Mouse (Mus musculus): ENCODE measurements around the gene Btnl9. TPM values are rescaled to one million over a fixed set of nuclear protein-coding genes. Genes with fewer than 3 reads are reported as not detected.

Gene Btnl9
- total RNA-seq (2014; rRNA removed) = 0.19 TPM in 1 of 2 replicates, not detected in the other
- polyA plus RNA-seq (2015; fragmentation: Nextera tagmentation; extraction: Ambion mirVana) = 0.26 and 0.80 TPM in 2 replicates

DNA sequence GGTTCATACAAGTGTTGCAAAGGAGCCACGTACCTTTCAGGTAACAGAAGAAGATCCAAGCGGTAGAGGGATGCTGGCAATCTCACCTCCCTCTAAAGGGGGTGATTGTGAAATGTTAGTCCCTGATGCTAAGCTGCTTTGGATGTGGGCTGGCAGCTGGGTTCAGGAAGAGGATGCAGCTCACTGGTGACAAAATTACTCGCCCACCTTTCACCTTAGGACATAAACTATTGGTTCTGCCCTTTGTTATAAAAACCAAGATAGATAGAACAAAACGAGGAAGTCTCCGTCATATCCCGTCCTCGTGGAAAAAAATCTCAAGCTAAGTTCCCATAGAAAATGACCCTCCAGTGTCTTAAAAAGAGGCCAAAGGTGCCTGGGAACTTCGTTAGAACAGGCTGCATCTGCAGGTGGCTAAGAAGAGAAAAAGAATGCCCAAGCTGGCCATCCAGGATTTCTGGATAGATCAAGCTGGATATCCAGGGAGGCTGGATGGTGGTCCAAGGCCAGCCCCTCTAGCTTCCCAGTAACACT is at the start of gene Btnl9:
Btnl9 (minus strand) TSS at position 205 of the 534 bp plus-strand sequence.
- H3K27ac ChIP-seq (ENCODE audit: low read depth, low read length) = no peak within 1 kb of the TSS
- no peak within 1 kb of the TSS for H3K4me3 ChIP-seq (ENCODE audit: low read depth, low read length)
- no peaks in the 10 kb centered on the region for H3K9me3 ChIP-seq (ENCODE audit: low read length)
- no peaks in the 10 kb centered on the region for H3K4me1 ChIP-seq (ENCODE audit: insufficient read depth, low read length)
- H3K27me3 ChIP-seq (ENCODE audit: insufficient read depth, low read length) = no peaks in the 10 kb centered on the region
- H3K9ac ChIP-seq (replicated peaks; ENCODE audit: low read length, poor library complexity, severe bottlenecking) = no peak within 1 kb of the TSS
- 80% methylated on average over 8 of the region's 8 CpGs for WGBS
- ATAC-seq (ENCODE audit: low FRiP score) (no peak), DNase-seq (ENCODE audit: low spot score) (no peak)
- H3K4me2 ChIP-seq (ENCODE audit: low read depth, low read length, poor library complexity, severe bottlenecking) = no peak within 1 kb of the TSS
- no peaks in the 10 kb centered on the region for H3K36me3 ChIP-seq (ENCODE audit: insufficient read depth, low read length)
- TF ChIP-seq CTCF (IDR thresholded peaks at IDR 0.05) = no peak

DNA sequence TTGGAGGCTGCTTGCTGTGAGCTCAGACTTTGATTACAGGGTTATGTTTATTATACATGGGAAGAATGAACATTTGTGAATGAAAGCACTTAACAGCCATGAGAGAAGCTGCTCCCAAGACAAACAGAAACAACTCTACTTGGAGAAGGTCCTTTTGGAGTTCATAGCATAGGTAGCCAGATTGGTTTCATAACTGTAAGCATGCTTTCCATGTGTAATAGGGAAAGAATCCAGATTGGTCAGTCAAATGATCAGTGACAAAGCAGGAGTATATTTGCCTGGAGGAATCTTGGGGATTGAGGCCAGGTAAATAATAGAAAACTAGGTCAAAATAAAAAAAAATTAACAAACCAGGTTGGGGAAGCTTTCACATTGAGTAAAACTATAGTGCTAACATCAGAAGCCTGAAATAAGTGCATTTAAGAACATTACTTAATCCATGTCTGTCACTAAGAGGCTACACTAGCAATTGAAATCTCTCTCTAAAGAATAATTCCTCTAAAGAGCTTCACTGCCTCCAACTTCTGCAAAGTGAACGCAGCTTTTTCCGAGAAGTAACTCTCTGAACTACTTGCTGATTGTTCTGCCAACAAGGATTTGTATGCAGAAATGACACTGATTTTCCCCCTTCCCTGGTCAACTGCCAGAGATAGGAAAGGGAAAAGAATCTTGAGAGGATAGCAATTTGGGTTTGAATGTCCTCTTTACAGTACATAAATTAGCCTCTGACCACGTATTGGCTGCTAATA is 48.7 kb upstream of the Btnl9 start:
- Histone ChIP-seq H3K27ac (ENCODE audit: low read depth, low read length) (no peak overlapping the region), H3K4me2 (ENCODE audit: low read depth, low read length, poor library complexity, severe bottlenecking) (no peak overlapping the region), H3K36me3 (ENCODE audit: insufficient read depth, low read length) (no peaks in the 10 kb centered on the region), H3K4me3 (ENCODE audit: low read depth, low read length) (no peak overlapping the region), H3K27me3 (ENCODE audit: insufficient read depth, low read length) (no peaks in the 10 kb centered on the region), H3K9ac (replicated peaks; ENCODE audit: low read length, poor library complexity, severe bottlenecking) (no peak overlapping the region), H3K4me1 (ENCODE audit: insufficient read depth, low read length) (no peaks in the 10 kb centered on the region), H3K9me3 (ENCODE audit: low read length) (no peaks in the 10 kb centered on the region)
- no peak for ATAC-seq (ENCODE audit: low FRiP score)
- TF ChIP-seq CTCF (IDR thresholded peaks at IDR 0.05) = no peak
- no peak for DNase-seq (ENCODE audit: low spot score)
- 71% methylated on average over 3 of the region's 3 CpGs for WGBS

DNA sequence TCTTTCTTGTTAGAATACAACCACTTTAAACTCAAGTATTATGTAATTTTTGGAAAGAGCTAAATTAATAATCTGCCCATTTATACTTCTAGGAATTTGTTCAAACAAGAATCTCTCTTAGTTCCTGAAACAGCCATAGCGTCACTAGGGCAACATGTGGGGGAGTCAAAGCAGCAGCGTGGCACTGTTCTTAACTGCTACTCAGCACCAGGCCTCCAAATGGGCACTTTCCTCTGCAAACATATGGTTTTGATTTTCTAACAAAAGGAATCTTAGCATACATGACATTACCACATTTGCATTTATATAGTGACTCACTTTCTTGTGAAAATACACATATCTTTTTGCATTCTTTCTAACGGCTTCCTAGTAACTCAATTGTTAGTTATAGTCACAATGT is 45.8 kb upstream of the Btnl9 start:
- H3K27ac ChIP-seq (ENCODE audit: low read depth, low read length) = no peak overlapping the region
- ATAC-seq (ENCODE audit: low FRiP score) (no peak), DNase-seq (ENCODE audit: low spot score) (no peak)
- TF ChIP-seq CTCF (IDR thresholded peaks at IDR 0.05) = no peak
- no peaks in the 10 kb centered on the region for H3K4me1 ChIP-seq (ENCODE audit: insufficient read depth, low read length)
- H3K27me3 ChIP-seq (ENCODE audit: insufficient read depth, low read length) = no peaks in the 10 kb centered on the region
- H3K36me3 ChIP-seq (ENCODE audit: insufficient read depth, low read length) = no peaks in the 10 kb centered on the region
- H3K4me3 ChIP-seq (ENCODE audit: low read depth, low read length) = no peak overlapping the region
- 75% methylated on average over 3 of the region's 3 CpGs for WGBS
- no peak overlapping the region for H3K4me2 ChIP-seq (ENCODE audit: low read depth, low read length, poor library complexity, severe bottlenecking)
- H3K9ac ChIP-seq (replicated peaks; ENCODE audit: low read length, poor library complexity, severe bottlenecking) = no peak overlapping the region
- H3K9me3 ChIP-seq (ENCODE audit: low read length) = no peaks in the 10 kb centered on the region

DNA sequence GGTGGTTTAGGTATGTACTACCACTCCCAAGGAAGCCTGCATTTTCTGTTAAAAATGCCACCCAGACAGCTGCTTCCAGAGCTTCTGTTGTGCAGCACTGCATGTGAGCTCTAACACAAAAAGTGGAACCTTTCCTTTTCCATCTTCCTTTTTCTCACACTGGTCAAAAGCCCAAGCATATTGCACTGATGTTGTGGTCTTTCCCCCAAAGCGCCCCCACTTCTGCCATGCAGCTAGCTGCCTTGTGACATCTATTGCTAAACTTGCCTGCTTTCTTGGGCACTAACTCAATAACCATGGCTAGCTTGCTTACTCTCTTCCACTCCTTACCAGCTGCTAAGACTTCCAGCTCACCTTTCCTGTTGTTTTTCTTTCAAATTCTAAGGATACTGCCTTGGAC is 37.5 kb upstream of the Btnl9 start:
- TF ChIP-seq CTCF (IDR thresholded peaks at IDR 0.05) = no peak
- Histone ChIP-seq H3K4me3 (ENCODE audit: low read depth, low read length) (no peak overlapping the region), H3K4me1 (ENCODE audit: insufficient read depth, low read length) (no peaks in the 10 kb centered on the region), H3K4me2 (ENCODE audit: low read depth, low read length, poor library complexity, severe bottlenecking) (no peak overlapping the region), H3K36me3 (ENCODE audit: insufficient read depth, low read length) (no peaks in the 10 kb centered on the region), H3K27ac (ENCODE audit: low read depth, low read length) (no peak overlapping the region), H3K9me3 (ENCODE audit: low read length) (no peaks in the 10 kb centered on the region), H3K27me3 (ENCODE audit: insufficient read depth, low read length) (no peaks in the 10 kb centered on the region), H3K9ac (replicated peaks; ENCODE audit: low read length, poor library complexity, severe bottlenecking) (no peak overlapping the region)
- no peak for ATAC-seq (ENCODE audit: low FRiP score)
- DNase-seq (ENCODE audit: low spot score) = no peak
- WGBS = 59% methylated on average over 1 of the region's 1 CpGs

DNA sequence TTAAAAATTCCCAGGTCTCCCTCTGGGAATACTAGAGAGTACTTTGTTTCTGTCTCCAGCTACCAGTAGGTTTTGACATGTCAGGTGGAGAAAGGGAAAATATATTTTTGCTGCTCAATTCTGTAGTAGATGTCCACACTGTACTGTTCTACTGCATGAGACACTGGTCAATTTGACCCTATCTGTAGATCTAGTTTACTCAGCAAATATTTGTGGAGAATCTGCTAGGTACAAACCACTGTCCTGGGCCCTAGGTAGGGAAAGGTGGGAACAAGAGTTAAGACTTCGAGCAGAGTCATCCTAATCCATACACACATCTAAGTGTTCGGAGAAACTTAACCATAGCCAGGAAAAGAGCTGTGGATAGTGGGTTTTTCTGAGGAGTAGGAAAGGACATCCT is 32.3 kb upstream of the Btnl9 start:
- H3K36me3 ChIP-seq (ENCODE audit: insufficient read depth, low read length) = peaks cover 26% of the 10 kb centered on the region
- H3K27ac ChIP-seq (ENCODE audit: low read depth, low read length) = no peak overlapping the region
- no peaks in the 10 kb centered on the region for H3K4me1 ChIP-seq (ENCODE audit: insufficient read depth, low read length)
- WGBS = 94% methylated on average over 2 of the region's 2 CpGs
- no peaks in the 10 kb centered on the region for H3K9me3 ChIP-seq (ENCODE audit: low read length)
- ATAC-seq (ENCODE audit: low FRiP score) (no peak), DNase-seq (ENCODE audit: low spot score) (no peak)
- H3K4me2 ChIP-seq (ENCODE audit: low read depth, low read length, poor library complexity, severe bottlenecking) = no peak overlapping the region
- no peak for TF ChIP-seq CTCF (IDR thresholded peaks at IDR 0.05)
- no peaks in the 10 kb centered on the region for H3K27me3 ChIP-seq (ENCODE audit: insufficient read depth, low read length)
- no peak overlapping the region for H3K4me3 ChIP-seq (ENCODE audit: low read depth, low read length)
- H3K9ac ChIP-seq (replicated peaks; ENCODE audit: low read length, poor library complexity, severe bottlenecking) = no peak overlapping the region

DNA sequence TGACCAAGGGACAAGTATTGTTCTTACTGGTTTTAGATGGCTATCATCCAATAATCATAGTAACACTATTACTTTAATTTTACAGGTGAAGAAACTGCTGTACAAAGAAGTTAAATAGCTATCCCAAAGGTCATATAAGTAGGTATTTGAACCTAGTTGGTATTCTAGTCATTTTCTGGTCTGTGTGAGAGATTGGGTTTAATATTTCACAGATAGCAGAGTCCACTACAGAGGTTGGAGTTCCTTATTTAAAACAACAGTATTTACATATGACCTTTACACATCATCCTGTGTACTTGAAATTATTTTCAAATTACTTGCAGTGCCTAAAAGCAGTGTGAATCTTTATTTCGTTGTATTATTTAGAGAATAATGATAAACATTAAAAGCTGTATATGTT is 26.5 kb upstream of the Btnl9 start:
- Histone ChIP-seq H3K4me1 (ENCODE audit: insufficient read depth, low read length) (no peaks in the 10 kb centered on the region), H3K4me2 (ENCODE audit: low read depth, low read length, poor library complexity, severe bottlenecking) (no peak overlapping the region), H3K4me3 (ENCODE audit: low read depth, low read length) (no peak overlapping the region), H3K27ac (ENCODE audit: low read depth, low read length) (no peak overlapping the region), H3K9me3 (ENCODE audit: low read length) (no peaks in the 10 kb centered on the region), H3K36me3 (ENCODE audit: insufficient read depth, low read length) (peaks cover 33% of the 10 kb centered on the region), H3K9ac (replicated peaks; ENCODE audit: low read length, poor library complexity, severe bottlenecking) (no peak overlapping the region), H3K27me3 (ENCODE audit: insufficient read depth, low read length) (no peaks in the 10 kb centered on the region)
- no peak for ATAC-seq (ENCODE audit: low FRiP score)
- no peak for DNase-seq (ENCODE audit: low spot score)
- no peak for TF ChIP-seq CTCF (IDR thresholded peaks at IDR 0.05)
- WGBS = 100% methylated on average over 1 of the region's 1 CpGs

Measured in midbrain, postnatal 0 days (tissue).